21 mouse cellular contexts compared by ENCODE assay signal in the genomic region with DNA sequence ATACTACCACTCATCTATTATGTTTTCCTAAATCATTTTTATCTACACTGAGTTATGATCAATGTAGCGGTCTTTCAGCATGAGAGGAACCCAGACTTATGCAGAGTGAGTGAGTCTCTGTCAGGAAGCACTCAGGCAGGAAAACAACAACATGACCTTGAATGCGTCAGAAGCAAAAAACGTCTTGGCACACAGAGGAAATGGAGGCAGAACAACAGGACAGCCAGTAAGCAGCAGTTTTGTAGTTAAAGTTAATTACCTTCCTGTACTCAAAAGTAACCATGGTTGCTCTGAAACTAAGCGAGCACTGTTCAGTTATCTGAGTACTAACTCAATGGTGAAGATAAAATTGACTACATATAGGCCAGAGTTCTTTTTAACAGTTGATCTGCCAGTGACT.
A peak's percentile ranks its signal among the peaks of the same experiment; 100 is the strongest.
DNase-seq lines count a peak whose midpoint lies in the region; ATAC-seq lines count a peak whose summit lies in the region.
"Had no signal": no experiment of that assay in that cellular context is flagged by ENCODE, and none has a peak within 500 bp of the region (broad histone marks: within the 10 kb centered on the region; RNA-seq: fewer than 3 reads in every experiment).

No protein-coding gene starts in this region.

- no peaks in the 10 kb centered on the region for H3K27me3 ChIP-seq in lung, embryonic 15.5 days
- H3K27me3 ChIP-seq: embryonic facial prominence, embryonic 13.5 days; heart, embryonic 13.5 days; hindbrain, embryonic 13.5 days; limb, embryonic 12.5 days had no signal

- no peak for ATAC-seq in lung, embryonic 15.5 days (ENCODE audit: borderline replicate concordance, extremely low read depth, low FRiP score, low TSS enrichment)
- peak; percentile 70 for ATAC-seq in CD4-positive, CD25-positive, alpha-beta regulatory T cell, adult 4 months
- ATAC-seq in neutrophil, adult 5-6 weeks (ENCODE audit: extremely low read depth, insufficient number of reproducible peaks, low FRiP score, poor library complexity, severe bottlenecking) = peak; percentile 83
- no peak for ATAC-seq in inflammation-experienced regulatory T-cells, adult 6 months
- ATAC-seq: forebrain, embryonic 14.5 days; midbrain, embryonic 16.5 days had no signal

- peaks cover 23% of the 10 kb centered on the region; the same call in 1 of the 2 replicates for H3K4me1 ChIP-seq in lung, embryonic 15.5 days
- H3K4me1 ChIP-seq: embryonic facial prominence, embryonic 13.5 days; hindbrain, embryonic 13.5 days; limb, embryonic 12.5 days had no signal

- H3K4me3 ChIP-seq in lung, embryonic 15.5 days = no peak overlapping the region
- H3K4me3 ChIP-seq: embryonic facial prominence, embryonic 13.5 days; heart, embryonic 13.5 days; hindbrain, embryonic 13.5 days; limb, embryonic 12.5 days had no signal

- WGBS in lung, embryonic 15.5 days = 39% methylated on average over 4 of the region's 4 CpGs

- no peak overlapping the region for H3K4me2 ChIP-seq in lung, embryonic 15.5 days
- H3K4me2 ChIP-seq: embryonic facial prominence, embryonic 13.5 days; heart, embryonic 13.5 days; hindbrain, embryonic 13.5 days; limb, embryonic 12.5 days had no signal

- H3K9me3 ChIP-seq in lung, embryonic 15.5 days = no peaks in the 10 kb centered on the region
- H3K9me3 ChIP-seq: embryonic facial prominence, embryonic 13.5 days; heart, embryonic 13.5 days; hindbrain, embryonic 13.5 days; limb, embryonic 12.5 days had no signal

- peak overlapping the region; percentile 62 for H3K27ac ChIP-seq in lung, embryonic 15.5 days
- H3K27ac ChIP-seq: embryonic facial prominence, embryonic 13.5 days; heart, embryonic 13.5 days; hindbrain, embryonic 13.5 days; limb, embryonic 12.5 days had no signal

- no peaks in the 10 kb centered on the region for H3K36me3 ChIP-seq in lung, embryonic 15.5 days
- H3K36me3 ChIP-seq: embryonic facial prominence, embryonic 13.5 days; heart, embryonic 13.5 days; hindbrain, embryonic 13.5 days; limb, embryonic 12.5 days had no signal

- H3K9ac ChIP-seq in lung, embryonic 15.5 days = no peak overlapping the region
- H3K9ac ChIP-seq: embryonic facial prominence, embryonic 13.5 days; heart, embryonic 13.5 days; hindbrain, embryonic 13.5 days; limb, embryonic 12.5 days had no signal

- DNase-seq in adrenal gland, adult 2 months = peak; percentile 42
- no peak for DNase-seq in adrenal gland, adult 18-20 months (ENCODE audit: low spot score in 2 of 2)
- no peak for DNase-seq in lung, postnatal 4 days
- DNase-seq: cerebellum, adult 11 months; cerebellum, postnatal 14 days; gastrocnemius, postnatal 14 days; heart, adult 18-20 months; kidney, adult 9 months; kidney, postnatal 25 days; layer of hippocampus, adult 9-11 months; thymus, postnatal 25 days had no signal

Comparison
In these comparisons a context has a peak if more than half of its experiments do, and no peak if none do; other contexts are left out.
1. ATAC-seq: peak in CD4-positive, CD25-positive, alpha-beta regulatory T cell, adult 4 months (single experiment) and neutrophil, adult 5-6 weeks (single experiment); none in lung, embryonic 15.5 days (single experiment) and inflammation-experienced regulatory T-cells, adult 6 months (single experiment).